Mouse (Mus musculus) heart, embryonic 12.5 days (tissue): ENCODE measurements around the gene Gm21083. TPM values are rescaled to one million over a fixed set of nuclear protein-coding genes. Genes with fewer than 3 reads are reported as not detected.
"Not testable (repeated sequence)": the region's sequence is repeated elsewhere in the genome, so short reads cannot be mapped to it uniquely, and the experiment has no call there.

ENCODE experiments used
- ATAC-seq: fragments of 200-750 bp; cut with Nextera tagmentation; 2 replicates; pipeline ENCODE4 v1.8.0; 2017; ENCODE audit warnings: moderate TSS enrichment, moderate library complexity; ENCODE audit not compliant: insufficient number of reproducible peaks, low FRiP score
- H3K27ac ChIP-seq: fragments of 300-500 bp; sonication (generic); 2 replicates; pipeline ENCODE4 v1.5.1; 2016; ENCODE audit warnings: mild to moderate bottlenecking, moderate library complexity; ENCODE audit not compliant: poor library complexity, severe bottlenecking
- H3K27me3 ChIP-seq: fragments of 300-500 bp; sonication (generic); replicated peaks from 2 replicates; pipeline ENCODE4 v1.6.1; 2016; ENCODE audit warnings: mild to moderate bottlenecking, moderate library complexity
- H3K36me3 ChIP-seq: fragments of 300-500 bp; sonication (generic); 2 replicates; pipeline ENCODE4 v1.6.1; 2016; ENCODE audit warnings: mild to moderate bottlenecking, moderate library complexity
- H3K4me1 ChIP-seq: fragments of 300-500 bp; sonication (generic); replicated peaks from 2 replicates; pipeline ENCODE4 v1.6.1; 2016; ENCODE audit warnings: mild to moderate bottlenecking
- H3K4me2 ChIP-seq: fragments of 300-500 bp; sonication (generic); 2 replicates; pipeline ENCODE4 v1.6.1; 2016; ENCODE audit warnings: mild to moderate bottlenecking, moderate library complexity
- H3K4me3 ChIP-seq: fragments of 300-500 bp; sonication (generic); 2 replicates; pipeline ENCODE4 v1.5.1; 2016; ENCODE audit warnings: mild to moderate bottlenecking
- H3K9ac ChIP-seq: fragments of 300-500 bp; sonication (generic); 2 replicates; pipeline ENCODE4 v1.6.1; 2016; ENCODE audit warnings: mild to moderate bottlenecking, moderate library complexity
- H3K9me3 ChIP-seq: fragments of 300-500 bp; sonication (generic); replicated peaks from 2 replicates; pipeline ENCODE4 v1.6.1; 2016; ENCODE audit warnings: mild to moderate bottlenecking, moderate library complexity
- WGBS: fragments of 180-500 bp; shearing (Covaris S2); methylation state at CpG from one replicate; pipeline ENCODE4 v1.1.7; 2016; 5-methylcytosine and 5-hydroxymethylcytosine counted together
- polyA plus RNA-seq: library from polyadenylated mRNA; unstranded; fragments of >200 nt; fragmentation: Nextera tagmentation; extraction: Ambion mirVana; gene quantifications from 2 replicates; pipeline ENCODE4 v1.2.1, GENCODE M21; 2016

Gene Gm21083
- polyA plus RNA-seq, 1 experiment from 2014 or later = 0.47 TPM

DNA sequence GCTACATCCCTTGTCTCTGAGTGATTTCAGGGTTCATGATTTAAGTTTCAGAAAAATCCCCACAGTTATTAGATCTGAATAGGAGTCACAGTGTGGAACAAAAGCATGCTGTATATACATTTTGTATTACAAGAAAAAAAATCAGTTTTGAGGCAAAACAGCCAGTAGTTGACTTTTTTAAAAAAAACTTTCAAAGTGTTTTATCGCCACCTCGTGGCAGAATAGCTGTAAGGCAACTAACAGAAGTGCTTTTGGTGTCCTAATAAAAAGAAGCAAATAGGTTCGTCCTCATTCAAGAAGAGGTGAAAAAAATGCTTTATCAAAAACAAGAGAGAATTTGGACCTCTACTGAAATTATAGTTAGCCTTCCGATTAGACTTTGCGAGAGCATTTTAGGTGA lies 52.9 kb downstream of the Gm21083 start:
- not testable (repeated sequence) for H3K4me2 ChIP-seq, H3K4me1 ChIP-seq, ATAC-seq, H3K4me3 ChIP-seq, H3K27ac ChIP-seq, H3K36me3 ChIP-seq, H3K27me3 ChIP-seq, H3K9ac ChIP-seq
- H3K9me3 ChIP-seq = peaks cover 11% of the 10 kb centered on the region; the same call in 1 of the 2 replicates
- 25% methylated on average over 5 of the region's 5 CpGs for WGBS

Other genes with a start within 250 kb of the Gm21083 start
- 0.29 and 0.69 TPM in 2 replicates for gene Gm21149, start 100.8 kb upstream of the Gm21083 start, polyA plus RNA-seq
- gene Gm21190, start 48.1 kb upstream of the Gm21083 start, polyA plus RNA-seq = not detected in 2 replicates
- gene Speer4d, start 41.7 kb downstream of the Gm21083 start, polyA plus RNA-seq = 0.50 TPM in 1 of 2 replicates, not detected in the other
- not detected in 2 replicates for gene 4930572O03Rik, start 79.7 kb downstream of the Gm21083 start, polyA plus RNA-seq
- not detected in 2 replicates for gene Speer4c, start 136.9 kb downstream of the Gm21083 start, polyA plus RNA-seq